Mouse (Mus musculus) gastrocnemius, postnatal 14 days (tissue): ENCODE data around the gene Coro1c. TPM values are rescaled to one million over a fixed set of nuclear protein-coding genes. Genes with fewer than 3 reads are reported as not detected.

Experiments used
- DNase-seq: peaks from one replicate; pipeline ENCODE4 v3.0.0; 2021; ENCODE audit warnings: mixed read lengths
- intact Hi-C: fragments of 180-260 bp; cut with DNase I; formaldehyde crosslinking; loops from one replicate; pipeline ENCODE4 v1.15.1; 2025; ENCODE audit warnings: low total_unique reads
- total RNA-seq, 2 experiments: library from RNA; stranded (reverse); gene quantifications; 2 replicates each; pipeline ENCODE4 v1.2.3; 2021

Coro1c gene
- total RNA-seq, 2 experiments from 2014 or later = 24.0 to 28.7 TPM

GRCm38 (mm10) chr5:113844106-113844505 lies 64.5 kb downstream of the Coro1c start:
- DNase-seq = no peak
- intact Hi-C loops = no loop called here

- no peak for DNase-seq
- intact Hi-C loops = no loop called here
These were observed 65.7 kb downstream of the Coro1c start for GRCm38 (mm10) chr5:113842906-113843305.

DNA sequence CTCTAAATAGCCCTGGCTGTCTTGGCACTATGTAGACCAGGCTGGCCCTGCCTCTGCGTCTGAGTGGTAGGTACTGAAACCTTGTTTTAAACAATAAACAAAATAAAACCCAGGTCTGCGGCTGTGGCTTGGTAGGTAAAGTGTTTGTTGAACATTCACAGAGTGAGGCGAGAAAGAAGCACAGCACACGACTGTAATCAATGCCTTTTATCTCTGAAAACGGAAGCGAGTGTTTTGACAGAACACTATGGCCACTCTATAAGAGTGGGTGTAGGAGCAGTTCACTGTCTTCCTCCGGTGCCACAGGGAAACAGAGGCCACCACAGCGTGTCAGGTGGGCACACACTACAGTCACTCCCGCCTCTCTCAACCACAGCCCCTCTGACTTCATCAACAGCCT lies 66.3 kb downstream of the Coro1c start:
- DNase-seq = no peak
- intact Hi-C loops = no loop called here

GRCm38 (mm10) chr5:113841243-113842225 lies 67.0 kb downstream of the Coro1c start:
- intact Hi-C loops = no loop called here
- no peak for DNase-seq

DNA sequence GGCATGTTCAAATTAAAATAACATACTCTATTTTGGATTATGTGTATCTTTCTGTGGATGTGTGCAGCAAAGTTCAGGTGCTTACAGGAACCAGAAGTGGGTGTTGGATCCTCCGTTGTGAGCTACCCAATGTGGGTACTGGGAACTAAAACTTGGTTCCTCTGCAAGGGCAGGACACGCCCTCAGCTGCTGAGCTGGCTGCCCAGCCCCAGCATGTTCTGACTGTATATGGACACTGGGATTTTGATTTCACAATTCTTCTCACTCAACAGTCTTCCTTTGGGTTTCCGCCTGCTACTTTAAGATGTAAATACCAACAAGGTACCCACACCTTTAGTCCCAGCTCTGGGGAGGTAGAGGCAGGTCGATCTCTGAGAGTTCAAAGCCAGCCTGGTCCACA lies 68.1 kb downstream of the Coro1c start:
- intact Hi-C loops = no loop called here
- no peak for DNase-seq

GRCm38 (mm10) chr5:113836961-113837360 lies 71.6 kb downstream of the Coro1c start:
- DNase-seq = no peak
- intact Hi-C loops = no loop called here

DNA sequence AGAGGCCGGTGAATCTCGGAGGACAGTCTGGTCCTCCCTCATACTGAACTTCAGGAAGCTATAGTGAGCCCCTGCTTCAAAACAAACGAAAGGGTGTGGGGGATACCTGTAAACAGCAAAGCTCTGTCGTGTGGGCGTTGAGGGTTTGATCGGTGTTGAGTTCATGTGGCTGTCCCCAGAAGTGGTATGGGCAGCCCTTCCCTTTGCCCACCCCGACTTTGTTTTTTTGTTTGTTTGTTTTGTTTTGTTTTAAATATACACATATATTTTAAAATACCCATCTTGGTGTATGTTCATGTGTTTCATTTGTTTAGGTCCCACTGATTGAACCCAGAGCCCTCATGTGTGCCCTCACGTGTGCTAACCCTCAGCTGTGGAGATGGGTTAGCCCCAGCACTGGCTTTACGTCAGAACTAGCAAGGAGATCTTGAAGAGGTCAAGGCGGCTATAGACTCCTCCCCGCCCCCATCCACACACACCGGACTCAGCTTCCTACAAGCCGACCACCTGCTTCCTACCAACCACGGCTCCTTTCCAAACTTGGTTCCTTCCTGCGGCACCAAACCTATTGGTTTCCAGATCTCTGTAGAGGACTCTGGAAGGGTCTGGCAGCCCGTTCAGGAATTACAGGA lies 75.1 kb downstream of the Coro1c start:
- no peak for DNase-seq
- intact Hi-C loops = no loop called here

- no peak for DNase-seq
- intact Hi-C loops = no loop called here
These were observed 76.1 kb downstream of the Coro1c start, which contains the start of gene Selplg for GRCm38 (mm10) chr5:113832490-113832901. Selplg (minus strand) TSS chr5:113832644.

DNA sequence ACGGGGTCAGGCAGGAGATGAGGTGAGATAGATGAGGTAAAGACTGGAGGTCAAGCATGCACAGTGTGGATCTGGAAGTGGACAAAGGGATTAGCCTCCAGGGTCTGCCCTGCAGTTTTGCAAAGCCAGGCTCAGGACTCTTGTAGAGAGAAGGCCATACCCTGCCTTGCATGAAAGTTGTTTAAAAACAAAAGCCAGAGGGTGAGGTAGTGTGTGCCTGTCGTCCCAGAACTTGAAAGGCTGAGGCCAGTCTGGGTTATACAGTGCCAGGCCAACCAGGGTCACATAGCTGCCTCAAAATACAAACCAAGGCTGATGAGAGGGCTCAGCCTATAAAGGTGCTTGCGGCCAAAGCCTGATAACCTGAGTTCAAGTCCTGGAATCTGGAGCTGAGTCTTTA lies 76.8 kb downstream of the Coro1c start:
- no peak for DNase-seq
- intact Hi-C loops = no loop called here

DNA sequence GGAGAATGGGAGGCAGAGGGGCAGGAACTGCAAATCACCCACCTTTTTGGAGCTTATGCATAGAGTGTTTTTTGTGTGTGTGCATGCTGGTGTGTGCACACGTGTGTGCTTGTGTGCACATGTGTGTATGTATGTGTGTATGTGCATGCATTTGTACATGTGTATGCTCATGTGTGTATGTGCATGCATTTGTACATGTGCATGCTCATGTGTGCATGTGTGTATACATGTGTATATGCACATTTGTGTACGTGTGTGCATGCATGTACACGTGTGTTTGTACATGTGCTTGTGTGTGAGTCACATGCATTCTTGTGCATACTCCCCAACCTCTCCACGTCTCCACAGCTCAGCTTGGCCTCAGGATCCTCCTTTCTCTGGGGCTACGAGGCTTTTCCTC lies 77.8 kb downstream of the Coro1c start:
- no peak for DNase-seq
- intact Hi-C loops = no loop called here

DNA sequence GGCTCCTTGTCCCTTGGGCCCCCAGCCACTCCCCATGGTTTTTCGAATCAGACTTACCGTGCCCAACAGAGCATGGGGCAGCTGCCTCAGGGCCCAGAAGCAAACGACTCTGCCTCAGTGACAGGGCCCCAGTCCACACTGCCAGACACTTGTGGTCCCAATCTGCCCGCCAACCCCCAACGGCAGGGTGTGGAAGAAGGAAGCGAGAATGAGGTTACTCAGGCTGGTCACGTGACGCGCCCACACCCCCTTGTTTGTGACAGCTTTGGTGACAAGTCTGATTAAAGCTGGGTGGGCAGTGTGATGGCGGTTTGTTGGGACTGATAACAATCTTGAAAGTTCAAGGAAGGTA lies 78.3 kb downstream of the Coro1c start:
- peak; percentile 38 for DNase-seq
- intact Hi-C loops = no loop called here

DNA sequence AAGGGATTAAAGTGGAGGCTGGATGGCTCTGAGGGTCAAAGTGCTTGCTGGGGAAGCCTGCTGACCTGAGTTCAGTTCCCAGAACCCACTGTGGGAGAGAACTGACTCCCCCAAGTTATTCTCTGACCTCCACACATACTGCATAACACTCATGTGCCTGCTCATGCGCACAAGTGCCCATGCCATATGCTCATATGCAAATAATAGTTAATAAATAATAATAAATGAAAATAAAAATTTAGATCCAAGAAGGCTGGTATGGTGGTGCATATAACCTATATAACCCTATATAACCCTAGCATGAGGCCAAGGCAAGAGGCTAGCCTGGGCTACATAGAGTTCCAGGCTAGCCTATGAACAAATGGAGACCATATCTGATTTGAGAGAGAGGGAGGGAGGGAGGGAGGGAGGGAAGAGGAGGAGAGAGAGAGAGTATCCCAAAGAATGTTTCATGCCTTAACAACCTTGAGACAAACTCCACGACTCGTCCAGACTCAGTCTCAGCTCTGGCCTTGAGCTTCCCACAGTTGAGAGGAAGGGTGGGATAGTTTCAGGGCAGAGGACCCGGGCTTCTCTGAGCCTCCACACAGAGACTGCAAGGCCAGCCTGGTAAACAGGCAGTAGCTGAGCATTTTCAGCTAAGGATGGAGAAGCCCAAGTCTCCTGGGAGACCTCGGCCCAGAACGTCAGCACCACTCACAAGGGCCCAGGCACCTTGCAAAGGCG lies 78.8 kb downstream of the Coro1c start:
- no peak for DNase-seq
- intact Hi-C loops = no loop called here

GRCm38 (mm10) chr5:113828481-113828880 lies 80.1 kb downstream of the Coro1c start:
- DNase-seq = no peak
- intact Hi-C loops = no loop called here

DNA sequence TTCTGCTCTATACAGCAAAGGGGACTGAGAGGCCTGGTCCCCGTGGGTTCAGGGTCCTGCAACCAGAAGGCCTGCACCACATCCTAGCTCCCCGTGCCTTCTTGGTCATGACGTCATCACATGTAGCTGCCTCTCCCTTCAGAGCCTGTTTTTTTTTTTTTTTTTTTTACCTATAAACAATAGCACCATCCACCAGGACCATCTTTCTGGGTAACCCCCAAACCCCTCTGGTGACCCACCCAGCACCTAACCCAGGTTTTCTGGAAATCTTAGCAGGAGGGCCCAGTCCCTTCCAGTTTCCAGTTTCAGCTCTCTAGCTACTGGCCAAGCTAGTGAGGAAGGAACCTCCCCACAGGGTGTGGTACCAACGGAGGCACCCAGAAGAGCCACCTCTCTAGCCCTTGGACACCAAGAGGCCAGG lies 80.6 kb downstream of the Coro1c start:
- no peak for DNase-seq
- intact Hi-C loops = no loop called here

GRCm38 (mm10) chr5:113826619-113827018 lies 81.9 kb downstream of the Coro1c start:
- intact Hi-C loops = no loop called here
- DNase-seq = no peak

GRCm38 (mm10) chr5:113825558-113825957 lies 83.0 kb downstream of the Coro1c start:
- intact Hi-C loops = no loop called here
- DNase-seq = no peak

- DNase-seq = no peak
- intact Hi-C loops = no loop called here
These were observed 84.3 kb downstream of the Coro1c start for GRCm38 (mm10) chr5:113824228-113824627.

GRCm38 (mm10) chr5:113818572-113818971 lies 90.0 kb downstream of the Coro1c start:
- DNase-seq = no peak
- intact Hi-C loops = loop anchor here (10.0 kb wide), 1 partner anchor 454 kb away; no protein-coding TSS in a partner anchor

- DNase-seq = peak; percentile 82
- intact Hi-C loops = loop anchor here (10.0 kb wide), 1 partner anchor 451 kb away; no protein-coding TSS in a partner anchor
These were observed 92.9 kb downstream of the Coro1c start for GRCm38 (mm10) chr5:113815638-113816152.

DNA sequence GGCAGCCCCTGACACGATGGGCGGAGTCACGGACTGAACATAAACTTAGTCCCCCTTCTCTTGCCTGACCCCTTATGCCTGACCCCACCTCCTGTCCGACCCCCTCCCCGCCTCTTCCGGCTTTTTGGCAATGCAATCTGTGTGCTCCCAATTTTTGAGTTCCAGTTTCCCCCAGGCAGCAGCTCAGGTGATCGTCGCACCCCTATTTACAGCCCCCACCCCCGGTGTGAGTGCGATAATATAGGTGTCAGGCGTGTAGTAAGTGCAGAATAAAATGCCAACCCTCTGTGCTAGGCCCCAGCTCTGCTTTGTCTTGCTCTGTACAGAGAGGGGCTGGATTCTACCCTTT lies 93.5 kb downstream of the Coro1c start:
- intact Hi-C loops = loop anchor here (10.0 kb wide), 1 partner anchor 450 kb away; no protein-coding TSS in a partner anchor

More for the DNA sequence above, 93.5 kb downstream of the Coro1c start:
- no peak for DNase-seq
